15 mouse cellular contexts compared by ENCODE assay signal in genomic region chr9:74002388-74002990, GRCm38 (mm10). TPM values are rescaled to one million over a fixed set of nuclear protein-coding genes. Genes with fewer than 3 reads are reported as not detected.
DNase-seq lines count a peak whose midpoint lies in the region; ATAC-seq and TF ChIP-seq lines count a peak whose summit lies in the region.
"Had no signal": no experiment of that assay in that cellular context is flagged by ENCODE, and none has a peak within 500 bp of the region (broad histone marks: within the 10 kb centered on the region; RNA-seq: fewer than 3 reads in every experiment).

No protein-coding gene starts in this region.

- 21% methylated on average over 6 of the region's 6 CpGs for WGBS in intestine, embryonic 16.5 days
- 30% methylated on average over 6 of the region's 6 CpGs for WGBS in intestine, postnatal 0 days
- WGBS in hindbrain, embryonic 14.5 days: 21% methylated on average over 6 of the region's 6 CpGs
- WGBS in thymus, adult 2 months: 44% methylated on average over 6 of the region's 6 CpGs

- H3K27ac ChIP-seq in intestine, embryonic 16.5 days (ENCODE audit: low read length): peak overlapping the region; percentile 33; the same call in 1 of the 2 replicates
- H3K27ac ChIP-seq in intestine, postnatal 0 days (ENCODE audit: low read depth, low read length): no peak overlapping the region
- H3K27ac ChIP-seq in hindbrain, embryonic 14.5 days: peak overlapping the region; percentile 18; the same call in 1 of the 2 replicates
- no peak overlapping the region for H3K27ac ChIP-seq in thymus, adult 2 months (ENCODE audit: control insufficient read depth, insufficient read depth, low read length)
- H3K27ac ChIP-seq: heart, embryonic 13.5 days; kidney, postnatal 0 days; macrophage; neural tube, embryonic 12.5 days had no signal

- H3K4me1 ChIP-seq in intestine, embryonic 16.5 days (ENCODE audit: control insufficient read depth, insufficient read depth, low read length): 0 out of 2 replicates have a peak, but pooled peaks cover 2% of the 10 kb centered on the region
- H3K4me1 ChIP-seq in intestine, postnatal 0 days (replicated peaks; ENCODE audit: control insufficient read depth, insufficient read depth, low read length): no peaks in the 10 kb centered on the region
- H3K4me1 ChIP-seq in hindbrain, embryonic 14.5 days (replicated peaks; ENCODE audit: control insufficient read depth, insufficient read depth, low read length): peaks cover 12% of the 10 kb centered on the region; the same call in 1 of the 2 replicates
- no peaks in the 10 kb centered on the region for H3K4me1 ChIP-seq in thymus, adult 2 months (replicated peaks; ENCODE audit: control insufficient read depth, insufficient read depth, low read length)
- H3K4me1 ChIP-seq: neural tube, embryonic 12.5 days had no signal

- no peak for ATAC-seq in intestine, embryonic 16.5 days
- no peak for ATAC-seq in intestine, postnatal 0 days
- ATAC-seq in hindbrain, embryonic 14.5 days (ENCODE audit: low FRiP score): no peak

- TF ChIP-seq CTCF in intestine, postnatal 0 days (IDR thresholded peaks at IDR 0.05; ENCODE audit: low read depth): no peak
- TF ChIP-seq CTCF in thymus, adult 2 months (IDR thresholded peaks at IDR 0.05; ENCODE audit: borderline replicate concordance, control insufficient read depth, extremely low read depth, insufficient read depth, low read length, poor library complexity): no peak

- no peak overlapping the region for H3K4me2 ChIP-seq in intestine, embryonic 16.5 days (ENCODE audit: low read depth, low read length)
- H3K4me2 ChIP-seq in intestine, postnatal 0 days (replicated peaks; ENCODE audit: low read depth): no peak overlapping the region
- no peak overlapping the region for H3K4me2 ChIP-seq in hindbrain, embryonic 14.5 days (replicated peaks)
- H3K4me2 ChIP-seq: heart, embryonic 13.5 days; liver, embryonic 11.5 days; neural tube, embryonic 12.5 days had no signal

- H3K27me3 ChIP-seq in intestine, embryonic 16.5 days (replicated peaks; ENCODE audit: control insufficient read depth, insufficient read depth, low read length): no peaks in the 10 kb centered on the region
- no peaks in the 10 kb centered on the region for H3K27me3 ChIP-seq in intestine, postnatal 0 days (replicated peaks; ENCODE audit: control insufficient read depth, insufficient read depth, low read length)
- no peaks in the 10 kb centered on the region for H3K27me3 ChIP-seq in hindbrain, embryonic 14.5 days (ENCODE audit: control insufficient read depth, insufficient read depth, low read length)
- no peaks in the 10 kb centered on the region for H3K27me3 ChIP-seq in thymus, adult 2 months (ENCODE audit: control insufficient read depth, insufficient read depth, low read length)
- H3K27me3 ChIP-seq: heart, embryonic 13.5 days; neural tube, embryonic 12.5 days had no signal

- no peak overlapping the region for H3K9ac ChIP-seq in intestine, embryonic 16.5 days (ENCODE audit: low read depth, low read length)
- H3K9ac ChIP-seq in intestine, postnatal 0 days (ENCODE audit: low read depth, low read length): no peak overlapping the region
- H3K9ac ChIP-seq in hindbrain, embryonic 14.5 days: no peak overlapping the region
- H3K9ac ChIP-seq: heart, embryonic 13.5 days; neural tube, embryonic 12.5 days had no signal

- no peaks in the 10 kb centered on the region for H3K9me3 ChIP-seq in intestine, embryonic 16.5 days (ENCODE audit: control insufficient read depth, low read length)
- H3K9me3 ChIP-seq in intestine, postnatal 0 days (ENCODE audit: control insufficient read depth): no peaks in the 10 kb centered on the region
- no peaks in the 10 kb centered on the region for H3K9me3 ChIP-seq in hindbrain, embryonic 14.5 days (ENCODE audit: control insufficient read depth, low read length)
- H3K9me3 ChIP-seq: heart, embryonic 13.5 days; neural tube, embryonic 12.5 days had no signal

- DNase-seq in cerebellum, postnatal 10 days: peak; percentile 45 to 62
- no peak for DNase-seq in cerebellum, adult 8-10 months
- DNase-seq in NIH3T3 (ENCODE audit: low read depth): peak; percentile 3
- no peak for DNase-seq in hindbrain, embryonic 14.5 days (ENCODE audit: low spot score)
- no peak for DNase-seq in thymus, adult 2 months
- DNase-seq in gastrocnemius, postnatal 4 days (ENCODE audit: low spot score in 2 of 2): no peak
- DNase-seq: right cerebral cortex, postnatal 4 days had no signal

- TF ChIP-seq POLR2A in thymus, adult 2 months (IDR thresholded peaks at IDR 0.05; ENCODE audit: control insufficient read depth, extremely low read depth, insufficient read depth, low read length, poor library complexity): no peak

- no peaks in the 10 kb centered on the region for H3K36me3 ChIP-seq in intestine, embryonic 16.5 days (ENCODE audit: control insufficient read depth, insufficient read depth, low read length)
- no peaks in the 10 kb centered on the region for H3K36me3 ChIP-seq in intestine, postnatal 0 days (ENCODE audit: control insufficient read depth, insufficient read depth)
- no peaks in the 10 kb centered on the region for H3K36me3 ChIP-seq in hindbrain, embryonic 14.5 days (replicated peaks; ENCODE audit: control insufficient read depth, insufficient read depth)
- H3K36me3 ChIP-seq in thymus, adult 2 months (ENCODE audit: control insufficient read depth, insufficient read depth, low read length): no peaks in the 10 kb centered on the region
- H3K36me3 ChIP-seq: G1E; heart, embryonic 13.5 days; neural tube, embryonic 12.5 days had no signal

- no peak overlapping the region for H3K4me3 ChIP-seq in intestine, embryonic 16.5 days (ENCODE audit: low read length)
- H3K4me3 ChIP-seq in intestine, postnatal 0 days (ENCODE audit: low read depth, low read length): no peak overlapping the region
- no peak overlapping the region for H3K4me3 ChIP-seq in hindbrain, embryonic 14.5 days (replicated peaks; ENCODE audit: low read length)
- no peak overlapping the region for H3K4me3 ChIP-seq in thymus, adult 2 months (ENCODE audit: control insufficient read depth, insufficient read depth, low read length)
- H3K4me3 ChIP-seq: heart, embryonic 13.5 days; neural tube, embryonic 12.5 days had no signal

RNA-seq across cellular contexts. Expression of gene Unc13c, which starts 33.7 kb away (rescaled TPM):
- 0.13 and 0.15 TPM in 2 replicates for polyA plus RNA-seq in intestine, embryonic 16.5 days (2015; fragmentation: Nextera tagmentation; extraction: Ambion mirVana)
- 0.13 and 0.16 TPM in 2 replicates for polyA plus RNA-seq in intestine, postnatal 0 days (2015; fragmentation: Nextera tagmentation; extraction: Ambion mirVana)
- polyA plus RNA-seq in hindbrain, embryonic 14.5 days (2014; fragmentation: Nextera tagmentation; extraction: Ambion mirVana): 6.7 and 7.1 TPM in 2 replicates
- 0.01 TPM in 1 of 2 replicates, not detected in the other for polyA plus RNA-seq in thymus, adult 2 months (2012; rRNA removed)
- total RNA-seq in gastrocnemius, postnatal 4 days (2021): under 1 TPM; 0.37 to 0.41 TPM
- polyA plus RNA-seq: G1E, macrophage had no signal

Comparison
In these comparisons a context has a peak if more than half of its experiments do, and no peak if none do; other contexts are left out.
1. DNase-seq: peak in cerebellum, postnatal 10 days (2 of 2) and NIH3T3 (single experiment); none in cerebellum, adult 8-10 months (single experiment), hindbrain, embryonic 14.5 days (single experiment), thymus, adult 2 months (single experiment) and gastrocnemius, postnatal 4 days (0 of 2).
2. H3K27ac ChIP-seq: peak in intestine, embryonic 16.5 days (single experiment) and hindbrain, embryonic 14.5 days (single experiment); none in intestine, postnatal 0 days (single experiment) and thymus, adult 2 months (single experiment).